Mouse (Mus musculus): ENCODE measurements at regions not wholly inside any gene's neighbourhood (a gene's known extent, or its start where the extent isn't known, plus 50 kb on each side); places are given as distances from the start of the nearest gene placed in this dataset.

GRCm38 (mm10) chr10:71748557-71749493 lies 401.3 kb downstream of the Ipmk start:
- ATAC-seq (no peak), DNase-seq (no peak)
- no peaks in the 10 kb centered on the region for H3K36me3 ChIP-seq (ENCODE audit: insufficient read depth)

GRCm38 (mm10) chr10:71753255-71753654 lies 405.7 kb downstream of the Ipmk start:
- H3K27ac ChIP-seq (ENCODE audit: low read depth, low read length), result no peak overlapping the region
- H3K36me3 ChIP-seq (ENCODE audit: insufficient read depth), result no peaks in the 10 kb centered on the region
- no peak overlapping the region for H3K4me3 ChIP-seq (ENCODE audit: low read depth, low read length)
- no peak overlapping the region for H3K9ac ChIP-seq
- no peaks in the 10 kb centered on the region for H3K27me3 ChIP-seq (ENCODE audit: insufficient read depth, low read length)
- no peak overlapping the region for H3K4me2 ChIP-seq (ENCODE audit: low read depth)
- no peaks in the 10 kb centered on the region for H3K4me1 ChIP-seq (ENCODE audit: insufficient read depth)
- H3K9me3 ChIP-seq (ENCODE audit: low read length), result no peaks in the 10 kb centered on the region
- DNase-seq (no peak), ATAC-seq (no peak)
- WGBS, result 23% methylated on average over 2 of the region's 2 CpGs
- no peak for TF ChIP-seq CTCF (IDR thresholded peaks at IDR 0.05; ENCODE audit: low read depth)

More at GRCm38 (mm10) chr10:71748557-71749493, 401.3 kb downstream of the Ipmk start:
- no peaks in the 10 kb centered on the region for H3K27me3 ChIP-seq (ENCODE audit: insufficient read depth, low read length)
- 51% methylated on average over 8 of the region's 8 CpGs for WGBS
- no peak overlapping the region for H3K9ac ChIP-seq
- H3K9me3 ChIP-seq (ENCODE audit: low read length), result no peaks in the 10 kb centered on the region
- no peak for TF ChIP-seq CTCF (IDR thresholded peaks at IDR 0.05; ENCODE audit: low read depth)
- H3K27ac ChIP-seq (ENCODE audit: low read depth, low read length), result no peak overlapping the region
- H3K4me2 ChIP-seq (ENCODE audit: low read depth), result no peak overlapping the region
- no peak overlapping the region for H3K4me3 ChIP-seq (ENCODE audit: low read depth, low read length)
- no peaks in the 10 kb centered on the region for H3K4me1 ChIP-seq (ENCODE audit: insufficient read depth)

GRCm38 (mm10) chr10:71754799-71755198 lies 407.2 kb downstream of the Ipmk start:
- Histone ChIP-seq H3K27ac (ENCODE audit: low read depth, low read length) (no peak overlapping the region), H3K4me1 (ENCODE audit: insufficient read depth) (no peaks in the 10 kb centered on the region), H3K9ac (no peak overlapping the region), H3K4me3 (ENCODE audit: low read depth, low read length) (no peak overlapping the region), H3K4me2 (ENCODE audit: low read depth) (no peak overlapping the region), H3K27me3 (ENCODE audit: insufficient read depth, low read length) (no peaks in the 10 kb centered on the region), H3K36me3 (ENCODE audit: insufficient read depth) (no peaks in the 10 kb centered on the region), H3K9me3 (ENCODE audit: low read length) (no peaks in the 10 kb centered on the region)
- no peak for ATAC-seq
- DNase-seq, result no peak
- WGBS, result 20% methylated on average over 3 of the region's 3 CpGs
- TF ChIP-seq CTCF (IDR thresholded peaks at IDR 0.05; ENCODE audit: low read depth), result no peak

GRCm38 (mm10) chr10:71778903-71779302 lies 431.3 kb downstream of the Ipmk start:
- Histone ChIP-seq H3K4me1 (ENCODE audit: insufficient read depth) (no peaks in the 10 kb centered on the region), H3K36me3 (ENCODE audit: insufficient read depth) (no peaks in the 10 kb centered on the region), H3K27me3 (ENCODE audit: insufficient read depth, low read length) (no peaks in the 10 kb centered on the region), H3K27ac (ENCODE audit: low read depth, low read length) (no peak overlapping the region), H3K9ac (no peak overlapping the region), H3K4me2 (ENCODE audit: low read depth) (no peak overlapping the region), H3K9me3 (ENCODE audit: low read length) (no peaks in the 10 kb centered on the region), H3K4me3 (ENCODE audit: low read depth, low read length) (no peak overlapping the region)
- no peak for ATAC-seq
- TF ChIP-seq CTCF (IDR thresholded peaks at IDR 0.05; ENCODE audit: low read depth), result no peak
- no peak for DNase-seq
- 86% methylated on average over 7 of the region's 7 CpGs for WGBS

- no peak overlapping the region for H3K9ac ChIP-seq
- no peak overlapping the region for H3K4me3 ChIP-seq (ENCODE audit: low read depth, low read length)
- H3K27me3 ChIP-seq (ENCODE audit: insufficient read depth, low read length), result no peaks in the 10 kb centered on the region
- WGBS, result 47% methylated on average over 1 of the region's 1 CpGs
- H3K4me1 ChIP-seq (ENCODE audit: insufficient read depth), result no peaks in the 10 kb centered on the region
- no peak for ATAC-seq
- no peaks in the 10 kb centered on the region for H3K9me3 ChIP-seq (ENCODE audit: low read length)
- H3K27ac ChIP-seq (ENCODE audit: low read depth, low read length), result no peak overlapping the region
- DNase-seq, result peak; percentile 25
- H3K4me2 ChIP-seq (ENCODE audit: low read depth), result no peak overlapping the region
- H3K36me3 ChIP-seq (ENCODE audit: insufficient read depth), result no peaks in the 10 kb centered on the region
- TF ChIP-seq CTCF (IDR thresholded peaks at IDR 0.05; ENCODE audit: low read depth), result no peak
These were observed 441.7 kb downstream of the Ipmk start for GRCm38 (mm10) chr10:71789241-71789640.

- 67% methylated on average over 1 of the region's 1 CpGs for WGBS
- Histone ChIP-seq H3K27ac (ENCODE audit: low read depth, low read length) (no peak overlapping the region), H3K9me3 (ENCODE audit: low read length) (no peaks in the 10 kb centered on the region), H3K36me3 (ENCODE audit: insufficient read depth) (no peaks in the 10 kb centered on the region), H3K4me2 (ENCODE audit: low read depth) (no peak overlapping the region), H3K4me3 (ENCODE audit: low read depth, low read length) (no peak overlapping the region), H3K4me1 (ENCODE audit: insufficient read depth) (no peaks in the 10 kb centered on the region), H3K27me3 (ENCODE audit: insufficient read depth, low read length) (no peaks in the 10 kb centered on the region), H3K9ac (no peak overlapping the region)
- no peak for TF ChIP-seq CTCF (IDR thresholded peaks at IDR 0.05; ENCODE audit: low read depth)
- ATAC-seq, result peak; percentile 75
- peak; percentile 25 for DNase-seq
These were observed 442.4 kb downstream of the Ipmk start for GRCm38 (mm10) chr10:71789936-71790335.

GRCm38 (mm10) chr10:71798638-71799037 lies 451.1 kb downstream of the Ipmk start:
- no peak for TF ChIP-seq CTCF (IDR thresholded peaks at IDR 0.05; ENCODE audit: low read depth)
- ATAC-seq (no peak), DNase-seq (no peak)
- Histone ChIP-seq H3K4me3 (ENCODE audit: low read depth, low read length) (no peak overlapping the region), H3K36me3 (ENCODE audit: insufficient read depth) (no peaks in the 10 kb centered on the region), H3K27me3 (ENCODE audit: insufficient read depth, low read length) (no peaks in the 10 kb centered on the region), H3K9me3 (ENCODE audit: low read length) (no peaks in the 10 kb centered on the region), H3K27ac (ENCODE audit: low read depth, low read length) (no peak overlapping the region), H3K9ac (no peak overlapping the region), H3K4me2 (ENCODE audit: low read depth) (no peak overlapping the region), H3K4me1 (ENCODE audit: insufficient read depth) (no peaks in the 10 kb centered on the region)
- 88% methylated on average over 2 of the region's 2 CpGs for WGBS
